Mouse (Mus musculus): ENCODE data around the gene Zbtb8b. TPM values are rescaled to one million over a fixed set of nuclear protein-coding genes. Genes with fewer than 3 reads are reported as not detected.
A peak's percentile ranks its signal among the peaks of the same experiment; 100 is the strongest.

Zbtb8b gene
- total RNA-seq, 1 experiment = 2.5 TPM

DNA sequence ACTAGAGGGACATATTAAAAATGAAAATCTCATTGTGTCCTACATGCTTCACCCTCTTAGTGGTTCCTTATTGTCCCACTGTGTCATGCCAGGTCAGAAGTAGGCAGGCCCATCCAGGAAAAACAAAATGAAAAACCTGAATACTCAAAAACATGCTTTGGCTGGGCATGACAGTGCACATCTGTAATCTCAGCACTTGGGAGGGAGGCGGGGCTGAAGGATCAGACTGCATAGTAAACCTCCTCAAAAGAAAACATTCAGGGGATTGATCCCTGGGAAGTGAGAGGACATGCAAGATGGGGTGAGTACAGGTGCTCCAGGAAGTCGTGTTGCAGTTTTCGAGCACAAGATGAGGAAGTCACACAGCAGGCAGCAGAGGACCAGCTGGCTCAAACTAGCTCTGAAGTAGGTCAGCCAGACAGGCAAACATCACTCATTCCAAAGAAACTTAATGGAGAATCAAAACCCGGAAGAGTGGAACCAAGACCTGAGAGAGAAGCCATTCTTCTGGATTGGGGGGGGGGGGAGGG, 23.7 kb upstream of the Zbtb8b start:
- TF ChIP-seq ZC3H11A (IDR thresholded peaks at IDR 0.05; ENCODE audit: borderline replicate concordance, low read depth, low read length) (no peak), CHD2 (IDR thresholded peaks at IDR 0.05; ENCODE audit: low read depth, low read length) (no peak), MAFK (IDR thresholded peaks at IDR 0.05; ENCODE audit: insufficient read depth, low read depth, low read length) (no peak), ZNF384 (IDR thresholded peaks at IDR 0.05; ENCODE audit: low read depth, low read length) (no peak), HCFC1 (IDR thresholded peaks at IDR 0.05; ENCODE audit: borderline replicate concordance, insufficient read depth, low read length) (no peak)

DNA sequence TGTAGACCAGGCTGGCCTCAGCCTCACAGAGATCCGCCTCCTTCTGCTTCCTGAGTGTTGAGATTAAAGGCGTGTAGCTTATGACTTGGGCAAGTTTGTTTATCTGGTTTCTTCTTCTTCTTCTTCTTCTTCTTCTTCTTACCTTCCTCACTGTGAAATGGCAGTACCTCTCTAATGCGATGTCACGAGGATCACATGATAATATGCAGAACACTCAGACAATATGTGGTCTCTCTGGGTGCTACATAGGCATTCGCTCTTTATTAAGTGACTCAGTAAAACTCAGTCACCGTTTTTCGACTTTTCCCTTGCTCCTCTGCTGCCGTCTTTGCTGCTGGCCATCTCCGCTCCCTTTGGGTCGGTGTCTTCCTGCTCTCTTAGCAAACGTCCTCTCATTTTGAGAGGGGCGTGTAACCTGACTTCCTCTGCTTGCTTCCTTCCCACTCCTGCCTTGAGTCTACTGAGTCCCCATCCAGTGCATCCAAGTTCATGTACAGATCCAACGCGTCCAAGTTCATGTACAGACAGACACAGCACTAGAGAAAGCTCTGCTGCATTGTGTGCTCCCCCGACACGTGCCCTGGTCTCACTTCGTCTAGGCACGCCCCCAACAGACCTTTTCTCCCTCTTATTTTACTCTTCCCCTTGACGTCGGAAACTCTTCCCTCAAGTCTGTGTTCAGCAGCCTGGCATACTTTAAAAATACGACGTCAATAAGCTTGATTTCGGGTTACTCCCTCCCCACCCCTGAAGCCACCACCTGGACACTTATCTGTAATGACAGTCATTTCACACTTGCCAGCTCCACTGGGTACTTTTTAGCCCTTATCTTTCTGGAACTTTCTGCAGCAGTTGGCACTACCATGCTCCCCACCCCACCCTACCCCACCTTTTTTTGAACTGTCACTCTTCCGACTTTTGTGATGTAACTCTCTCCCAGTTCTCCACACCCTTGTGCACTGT, 22.7 kb upstream of the Zbtb8b start:
- H3K4me3 ChIP-seq (ENCODE audit: insufficient read depth in 1 of 2, low read depth in 1 of 2, low read length in 2 of 2, poor library complexity in 1 of 2, severe bottlenecking in 1 of 2) = no peak overlapping the region
- in situ Hi-C loops (cut with MboI; ENCODE audit: low sequenced_read_pairs in 2 of 2, unreplicated experiment in 2 of 2) = no loop called here
- TF ChIP-seq ZC3H11A (IDR thresholded peaks at IDR 0.05; ENCODE audit: borderline replicate concordance, low read depth, low read length) (no peak), ZNF384 (IDR thresholded peaks at IDR 0.05; ENCODE audit: low read depth, low read length) (no peak), CHD2 (IDR thresholded peaks at IDR 0.05; ENCODE audit: low read depth, low read length) (no peak), MAFK (IDR thresholded peaks at IDR 0.05; ENCODE audit: insufficient read depth, low read depth, low read length) (no peak), HCFC1 (IDR thresholded peaks at IDR 0.05; ENCODE audit: borderline replicate concordance, insufficient read depth, low read length) (no peak)

More for the DNA sequence above, 23.7 kb upstream of the Zbtb8b start:
- no peak overlapping the region for H3K9ac ChIP-seq (ENCODE audit: insufficient read depth, low read depth, low read length, poor library complexity, severe bottlenecking)
- no peak overlapping the region for H3K4me3 ChIP-seq (ENCODE audit: insufficient read depth in 1 of 2, low read depth in 1 of 2, low read length in 2 of 2, poor library complexity in 1 of 2, severe bottlenecking in 1 of 2)
- no peak overlapping the region for H3K27ac ChIP-seq (ENCODE audit: insufficient read depth, low read depth, low read length, poor library complexity, severe bottlenecking)
- H3K9me3 ChIP-seq (ENCODE audit: control insufficient read depth, insufficient read depth, low read depth, low read length) = no peaks in the 10 kb centered on the region
- peaks cover 21% of the 10 kb centered on the region for H3K36me3 ChIP-seq (ENCODE audit: control insufficient read depth, insufficient read depth, low read length, poor library complexity, severe bottlenecking)
- no peak for DNase-seq (ENCODE audit: low read depth, low spot score)
- in situ Hi-C loops (cut with MboI; ENCODE audit: low sequenced_read_pairs in 2 of 2, unreplicated experiment in 2 of 2) = no loop called here
- peaks cover 0 to 4% of the 10 kb centered on the region in 2 experiments; a peak in 1 of 4 replicates for H3K4me1 ChIP-seq (ENCODE audit: control insufficient read depth in 2 of 2, insufficient read depth in 2 of 2, low read length in 2 of 2, poor library complexity in 1 of 2)

DNA sequence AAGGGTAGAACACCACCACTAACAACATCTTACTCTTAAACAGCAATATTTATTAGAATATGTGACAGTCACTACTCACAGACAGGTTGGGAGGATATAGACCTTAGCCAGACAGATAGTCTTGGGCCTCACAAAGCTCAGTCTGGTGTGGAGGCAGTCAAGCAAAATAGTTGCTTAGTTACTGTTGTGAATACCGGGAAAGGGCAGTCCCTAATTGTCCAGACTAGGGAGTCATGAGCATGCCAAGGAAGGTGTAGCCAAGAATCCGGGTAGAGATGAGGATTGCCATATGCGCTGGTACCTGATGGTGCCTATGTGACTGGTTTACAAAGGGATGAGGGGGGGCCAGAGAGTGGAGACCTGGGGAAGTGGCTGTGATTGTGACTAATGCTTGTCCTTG, 21.5 kb upstream of the Zbtb8b start:
- TF ChIP-seq MAFK (IDR thresholded peaks at IDR 0.05; ENCODE audit: insufficient read depth, low read depth, low read length) (no peak), ZC3H11A (IDR thresholded peaks at IDR 0.05; ENCODE audit: borderline replicate concordance, low read depth, low read length) (no peak), HCFC1 (IDR thresholded peaks at IDR 0.05; ENCODE audit: borderline replicate concordance, insufficient read depth, low read length) (no peak), ZNF384 (IDR thresholded peaks at IDR 0.05; ENCODE audit: low read depth, low read length) (no peak), CHD2 (IDR thresholded peaks at IDR 0.05; ENCODE audit: low read depth, low read length) (no peak)
- Histone ChIP-seq H3K9me3 (ENCODE audit: control insufficient read depth, insufficient read depth, low read depth, low read length) (no peaks in the 10 kb centered on the region), H3K36me3 (ENCODE audit: control insufficient read depth, insufficient read depth, low read length, poor library complexity, severe bottlenecking) (peaks cover 13% of the 10 kb centered on the region), H3K4me1 (ENCODE audit: control insufficient read depth in 2 of 2, insufficient read depth in 2 of 2, low read length in 2 of 2, poor library complexity in 1 of 2) (peaks cover 0 to 4% of the 10 kb centered on the region in 2 experiments; a peak in 1 of 4 replicates), H3K27ac (ENCODE audit: insufficient read depth, low read depth, low read length, poor library complexity, severe bottlenecking) (no peak overlapping the region), H3K4me3 (ENCODE audit: insufficient read depth in 1 of 2, low read depth in 1 of 2, low read length in 2 of 2, poor library complexity in 1 of 2, severe bottlenecking in 1 of 2) (peak overlapping the region; percentile 84 to 99), H3K9ac (ENCODE audit: insufficient read depth, low read depth, low read length, poor library complexity, severe bottlenecking) (peak overlapping the region; percentile 70)
- in situ Hi-C loops (cut with MboI; ENCODE audit: low sequenced_read_pairs in 2 of 2, unreplicated experiment in 2 of 2) = no loop called here
- DNase-seq (ENCODE audit: low read depth, low spot score) = no peak

More for the DNA sequence above, 22.7 kb upstream of the Zbtb8b start:
- no peak for DNase-seq (ENCODE audit: low read depth, low spot score)
- Histone ChIP-seq H3K9me3 (ENCODE audit: control insufficient read depth, insufficient read depth, low read depth, low read length) (no peaks in the 10 kb centered on the region), H3K9ac (ENCODE audit: insufficient read depth, low read depth, low read length, poor library complexity, severe bottlenecking) (no peak overlapping the region), H3K4me1 (ENCODE audit: control insufficient read depth in 2 of 2, insufficient read depth in 2 of 2, low read length in 2 of 2, poor library complexity in 1 of 2) (peaks cover 0 to 4% of the 10 kb centered on the region in 2 experiments; a peak in 1 of 4 replicates), H3K36me3 (ENCODE audit: control insufficient read depth, insufficient read depth, low read length, poor library complexity, severe bottlenecking) (peaks cover 16% of the 10 kb centered on the region), H3K27ac (ENCODE audit: insufficient read depth, low read depth, low read length, poor library complexity, severe bottlenecking) (no peak overlapping the region)

DNA sequence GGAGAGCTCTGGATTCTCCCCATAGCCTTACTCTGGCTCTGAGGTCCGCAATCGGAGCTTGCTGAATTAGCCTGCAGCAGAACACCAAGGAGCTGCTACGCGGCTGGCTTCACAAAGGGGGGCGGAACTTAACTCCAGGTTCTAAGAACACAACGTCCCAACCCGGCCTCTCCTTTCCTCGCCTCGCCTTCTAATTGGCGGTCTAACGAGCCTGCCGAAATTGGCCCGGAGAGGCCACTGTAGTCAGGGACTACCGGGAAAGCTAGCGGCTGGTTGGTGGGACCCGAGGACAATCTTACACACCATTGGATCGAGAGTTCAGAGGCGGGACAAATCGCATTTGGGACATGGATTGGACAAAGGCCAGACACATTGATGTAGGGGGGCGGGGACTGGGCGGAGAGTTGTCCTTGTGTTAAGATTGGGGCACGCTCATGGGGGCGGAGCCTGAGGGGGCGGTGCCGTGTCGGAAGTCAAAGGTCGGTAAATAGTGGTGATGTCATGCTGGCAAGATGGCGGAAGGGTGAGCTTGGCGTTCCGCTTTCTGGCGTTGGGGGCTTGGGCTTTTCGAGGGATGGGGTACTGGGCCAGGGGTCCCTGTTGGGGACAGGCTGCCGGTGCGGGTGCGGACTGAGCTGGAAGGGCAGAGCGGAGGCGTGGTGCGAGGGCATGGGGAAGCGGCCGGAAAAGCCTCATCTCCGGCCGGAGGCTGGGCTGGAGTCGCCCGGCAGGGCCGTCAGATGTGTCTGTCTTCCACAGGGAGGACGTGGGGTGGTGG, 20.7 kb upstream of the Zbtb8b start, which contains the start of gene Bsdc1:
Gene Bsdc1 (plus strand): TSS at position 399 of the 778 bp plus-strand sequence.
- Histone ChIP-seq H3K4me1 (ENCODE audit: control insufficient read depth in 2 of 2, insufficient read depth in 2 of 2, low read length in 2 of 2, poor library complexity in 1 of 2) (peaks cover 0 to 4% of the 10 kb centered on the region in 2 experiments; a peak in 1 of 4 replicates), H3K4me3 (ENCODE audit: insufficient read depth in 1 of 2, low read depth in 1 of 2, low read length in 2 of 2, poor library complexity in 1 of 2, severe bottlenecking in 1 of 2) (peak within 1 kb of the TSS; percentile 84 to 99), H3K9ac (ENCODE audit: insufficient read depth, low read depth, low read length, poor library complexity, severe bottlenecking) (peak within 1 kb of the TSS; percentile 84), H3K27ac (ENCODE audit: insufficient read depth, low read depth, low read length, poor library complexity, severe bottlenecking) (peak within 1 kb of the TSS; percentile 20), H3K9me3 (ENCODE audit: control insufficient read depth, insufficient read depth, low read depth, low read length) (no peaks in the 10 kb centered on the region), H3K36me3 (ENCODE audit: control insufficient read depth, insufficient read depth, low read length, poor library complexity, severe bottlenecking) (peaks cover 9% of the 10 kb centered on the region)
- in situ Hi-C loops (cut with MboI; ENCODE audit: low sequenced_read_pairs in 2 of 2, unreplicated experiment in 2 of 2) = no loop called here
- TF ChIP-seq CHD2 (IDR thresholded peaks at IDR 0.05; ENCODE audit: low read depth, low read length) (peak; percentile 62), MAFK (IDR thresholded peaks at IDR 0.05; ENCODE audit: insufficient read depth, low read depth, low read length) (no peak)
- DNase-seq (ENCODE audit: low read depth, low spot score) = peak; percentile 100

All from ES-E14 (cell line).